Mouse (Mus musculus) liver, embryonic 12.5 days (tissue): Measurements from ENCODE around the gene Ppp3ca. TPM values are rescaled to one million over a fixed set of nuclear protein-coding genes. Genes with fewer than 3 reads are reported as not detected.

Experiments
- ATAC-seq: fragments of 200-750 bp; cut with Nextera tagmentation; 2 replicates; pipeline ENCODE4 v1.8.0; 2017; ENCODE audit warnings: moderate number of reproducible peaks, mild to moderate bottlenecking, moderate library complexity
- H3K27ac ChIP-seq: fragments of 300-500 bp; sonication (generic); 2 replicates; pipeline ENCODE4 v1.5.1; 2016; ENCODE audit warnings: mild to moderate bottlenecking
- H3K27me3 ChIP-seq: fragments of 300-500 bp; sonication (generic); replicated peaks from 2 replicates; pipeline ENCODE4 v1.6.1; 2016; ENCODE audit warnings: mild to moderate bottlenecking, moderate library complexity
- H3K36me3 ChIP-seq: fragments of 300-500 bp; sonication (generic); 2 replicates; pipeline ENCODE4 v1.6.1; 2016; ENCODE audit warnings: mild to moderate bottlenecking, moderate library complexity
- H3K4me1 ChIP-seq: fragments of 300-500 bp; sonication (generic); 2 replicates; pipeline ENCODE4 v1.6.1; 2016
- H3K4me2 ChIP-seq: fragments of 300-500 bp; sonication (generic); 2 replicates; pipeline ENCODE4 v1.6.1; 2016; ENCODE audit warnings: mild to moderate bottlenecking, moderate library complexity
- H3K4me3 ChIP-seq: fragments of 300-500 bp; sonication (generic); 2 replicates; pipeline ENCODE4 v1.5.1; 2016; ENCODE audit warnings: mild to moderate bottlenecking, moderate library complexity
- H3K9ac ChIP-seq: fragments of 300-500 bp; sonication (generic); 2 replicates; pipeline ENCODE4 v1.6.1; 2016; ENCODE audit warnings: mild to moderate bottlenecking, moderate library complexity
- H3K9me3 ChIP-seq: fragments of 300-500 bp; sonication (generic); replicated peaks from 2 replicates; pipeline ENCODE4 v1.6.1; 2016; ENCODE audit warnings: mild to moderate bottlenecking, moderate library complexity
- WGBS: fragments of 180-500 bp; shearing (Covaris S2); methylation state at CpG from one replicate; pipeline ENCODE4 v1.1.7; 2016; ENCODE audit not compliant: insufficient replicate concordance; 5-methylcytosine and 5-hydroxymethylcytosine counted together
- polyA plus RNA-seq: library from polyadenylated mRNA; unstranded; fragments of >200 nt; fragmentation: Nextera tagmentation; extraction: Ambion mirVana; gene quantifications from 2 replicates; pipeline ENCODE4 v1.2.1, GENCODE M21; 2016

Ppp3ca gene
- polyA plus RNA-seq, 1 experiment from 2014 or later: 25.3 TPM

DNA sequence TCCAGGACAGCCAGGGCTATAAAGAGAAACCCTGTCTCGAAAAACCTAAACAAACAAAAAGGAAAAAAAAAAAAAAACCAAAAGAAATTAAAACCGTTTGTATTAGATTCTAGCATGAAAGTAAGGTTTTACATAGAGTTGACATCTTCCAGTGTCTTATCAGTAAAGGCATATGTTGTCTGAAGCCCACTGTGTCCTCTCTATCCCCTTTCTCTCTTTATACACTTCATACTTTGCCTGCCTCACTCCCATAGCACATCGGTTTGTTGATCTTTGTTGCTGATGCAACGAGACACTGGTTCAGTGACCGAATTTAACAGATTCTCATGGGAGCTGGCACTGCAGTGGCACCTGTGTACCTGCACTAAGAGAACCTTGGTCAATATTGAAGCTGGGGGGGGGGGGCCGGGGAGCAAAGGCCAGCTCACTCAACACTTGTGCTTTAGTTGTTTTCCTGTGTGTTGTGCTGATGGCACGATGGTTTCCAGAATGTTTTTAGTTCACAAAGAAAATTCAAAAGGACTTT is 66.9 kb downstream of the Ppp3ca start:
- Histone ChIP-seq H3K4me2 (no peak overlapping the region), H3K4me1 (peaks cover 13% of the 10 kb centered on the region; the same call in 1 of the 2 replicates), H3K9me3 (no peaks in the 10 kb centered on the region), H3K9ac (no peak overlapping the region), H3K27me3 (no peaks in the 10 kb centered on the region), H3K4me3 (no peak overlapping the region), H3K36me3 (no peaks in the 10 kb centered on the region), H3K27ac (no peak overlapping the region)
- ATAC-seq: 0 out of 2 replicates have a peak, but pooled peaks have one; percentile 18
- 45% methylated on average over 7 of the region's 7 CpGs for WGBS

- no peak for ATAC-seq
- H3K27ac ChIP-seq: no peak overlapping the region
- H3K4me2 ChIP-seq: no peak overlapping the region
- H3K9me3 ChIP-seq: no peaks in the 10 kb centered on the region
- H3K4me3 ChIP-seq: no peak overlapping the region
- WGBS: 74% methylated on average over 1 of the region's 1 CpGs
- no peaks in the 10 kb centered on the region for H3K36me3 ChIP-seq
- peaks cover 25% of the 10 kb centered on the region for H3K4me1 ChIP-seq
- H3K9ac ChIP-seq: no peak overlapping the region
- no peaks in the 10 kb centered on the region for H3K27me3 ChIP-seq
Observed at GRCm38 (mm10) chr3:136738474-136738873, 68.5 kb downstream of the Ppp3ca start.

- Histone ChIP-seq H3K27ac (no peak overlapping the region), H3K4me1 (peaks cover 25% of the 10 kb centered on the region), H3K9me3 (no peaks in the 10 kb centered on the region), H3K27me3 (no peaks in the 10 kb centered on the region), H3K9ac (no peak overlapping the region), H3K4me3 (no peak overlapping the region), H3K36me3 (no peaks in the 10 kb centered on the region), H3K4me2 (no peak overlapping the region)
- 79% methylated on average over 5 of the region's 5 CpGs for WGBS
- no peak for ATAC-seq
Observed at GRCm38 (mm10) chr3:136738914-136739313, 69.0 kb downstream of the Ppp3ca start.

- Histone ChIP-seq H3K4me2 (no peak overlapping the region), H3K27me3 (no peaks in the 10 kb centered on the region), H3K27ac (no peak overlapping the region), H3K4me1 (peaks cover 31% of the 10 kb centered on the region), H3K4me3 (no peak overlapping the region), H3K36me3 (no peaks in the 10 kb centered on the region), H3K9ac (no peak overlapping the region), H3K9me3 (no peaks in the 10 kb centered on the region)
- ATAC-seq: no peak
- whole genome bisulfite sequencing: 76% methylated on average over 5 of the region's 5 CpGs
Observed at GRCm38 (mm10) chr3:136741659-136742058, 71.7 kb downstream of the Ppp3ca start.

- H3K27ac ChIP-seq: no peak overlapping the region
- H3K4me2 ChIP-seq: no peak overlapping the region
- peaks cover 32% of the 10 kb centered on the region for H3K4me1 ChIP-seq
- ATAC-seq: no peak
- H3K9me3 ChIP-seq: no peaks in the 10 kb centered on the region
- no peaks in the 10 kb centered on the region for H3K36me3 ChIP-seq
- no peaks in the 10 kb centered on the region for H3K27me3 ChIP-seq
- 49% methylated on average over 9 of the region's 9 CpGs for WGBS
- no peak overlapping the region for H3K4me3 ChIP-seq
- no peak overlapping the region for H3K9ac ChIP-seq
Observed at GRCm38 (mm10) chr3:136742258-136743057, 72.5 kb downstream of the Ppp3ca start.

DNA sequence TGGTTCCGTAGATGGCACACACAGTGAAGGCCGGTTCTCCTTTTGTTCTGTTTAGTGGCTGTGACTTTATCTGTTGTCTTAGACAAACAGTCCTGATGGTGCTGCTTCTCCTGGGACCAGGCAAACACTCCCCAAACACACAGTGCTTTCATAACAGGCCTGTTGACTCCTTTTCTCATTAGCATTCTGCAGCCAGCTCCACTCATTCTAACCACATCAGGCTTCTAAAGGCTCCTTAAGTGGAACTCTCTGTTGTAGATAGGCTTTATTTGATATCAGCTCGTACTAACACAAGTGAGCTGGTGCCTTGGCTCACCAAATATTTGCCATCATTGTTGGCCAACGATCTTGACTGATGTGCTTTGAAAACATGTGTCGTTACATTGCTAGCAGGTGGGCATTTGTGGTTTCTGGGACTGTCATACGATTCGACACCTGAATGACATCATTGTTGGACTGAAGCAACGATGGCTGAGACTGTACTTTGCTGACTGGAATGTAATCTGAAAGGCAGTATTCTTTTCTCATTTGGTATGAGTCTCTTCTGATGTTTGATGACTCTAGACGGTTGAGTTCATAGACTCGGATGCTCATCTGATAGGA is 74.5 kb downstream of the Ppp3ca start:
- peaks cover 32% of the 10 kb centered on the region for H3K4me1 ChIP-seq
- no peak overlapping the region for H3K4me3 ChIP-seq
- H3K9ac ChIP-seq: no peak overlapping the region
- no peaks in the 10 kb centered on the region for H3K27me3 ChIP-seq
- no peaks in the 10 kb centered on the region for H3K36me3 ChIP-seq
- no peak for ATAC-seq
- no peak overlapping the region for H3K27ac ChIP-seq
- H3K9me3 ChIP-seq: no peaks in the 10 kb centered on the region
- WGBS: 66% methylated on average over 10 of the region's 10 CpGs
- no peak overlapping the region for H3K4me2 ChIP-seq

DNA sequence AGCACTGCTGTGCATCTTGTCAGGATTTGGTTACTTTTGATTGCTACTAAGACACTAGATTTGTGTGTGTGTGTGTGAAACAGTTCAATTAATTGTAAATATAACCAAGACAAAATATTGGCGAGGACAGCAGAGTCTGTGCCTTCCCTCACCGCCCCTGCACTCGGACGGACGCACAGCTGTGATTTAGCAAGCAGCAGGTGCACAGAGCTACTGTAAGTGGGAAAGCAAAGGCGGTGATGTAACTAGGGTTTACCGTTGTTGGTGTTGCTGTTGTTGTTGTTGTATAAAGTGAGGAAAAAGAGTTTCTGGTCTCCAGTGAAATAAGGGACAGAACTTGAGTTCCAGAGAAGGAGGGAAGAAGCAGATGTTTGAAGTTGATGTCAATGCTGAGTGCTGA is 75.5 kb downstream of the Ppp3ca start:
- 71% methylated on average over 7 of the region's 7 CpGs for WGBS
- Histone ChIP-seq H3K27me3 (no peaks in the 10 kb centered on the region), H3K4me1 (peaks cover 32% of the 10 kb centered on the region), H3K36me3 (no peaks in the 10 kb centered on the region), H3K4me3 (no peak overlapping the region), H3K9me3 (no peaks in the 10 kb centered on the region), H3K9ac (no peak overlapping the region), H3K27ac (no peak overlapping the region), H3K4me2 (no peak overlapping the region)
- ATAC-seq: no peak

DNA sequence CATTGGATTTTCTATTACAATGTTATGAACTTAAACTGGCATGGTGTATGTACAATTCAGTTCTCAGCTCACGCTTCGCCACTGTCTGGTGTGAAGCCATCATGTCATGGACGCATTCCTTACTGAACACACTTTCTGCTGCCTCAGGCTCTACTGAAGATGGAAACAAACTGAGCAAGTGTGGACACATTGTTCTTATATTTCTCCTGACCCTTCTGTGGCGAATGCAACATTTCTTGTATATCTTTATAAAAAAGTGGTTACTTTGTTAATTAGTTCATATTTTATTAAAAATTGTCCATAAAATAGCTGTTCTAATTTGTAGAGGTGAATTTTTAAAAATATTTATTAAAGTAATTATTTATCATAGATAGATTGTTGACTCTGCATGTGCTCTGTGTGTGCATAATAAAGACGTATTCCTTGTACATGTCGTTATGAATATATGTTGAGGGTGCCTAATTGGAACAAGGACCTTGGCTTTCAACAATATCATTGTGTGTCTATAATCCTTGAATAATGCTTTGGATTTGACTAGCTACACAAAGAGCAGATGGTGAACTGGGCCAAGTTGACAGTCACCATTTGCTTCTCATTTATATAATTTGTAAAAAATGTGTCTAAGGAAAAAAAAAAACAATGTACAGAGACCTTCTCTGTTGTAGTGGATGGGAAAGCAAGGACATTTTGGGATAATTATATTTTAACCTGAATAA is 79.0 kb downstream of the Ppp3ca start:
- Histone ChIP-seq H3K27me3 (no peaks in the 10 kb centered on the region), H3K4me1 (peaks cover 15% of the 10 kb centered on the region), H3K9ac (no peak overlapping the region), H3K36me3 (no peaks in the 10 kb centered on the region), H3K27ac (no peak overlapping the region), H3K4me2 (no peak overlapping the region), H3K9me3 (no peaks in the 10 kb centered on the region), H3K4me3 (no peak overlapping the region)
- ATAC-seq: no peak
- 80% methylated on average over 6 of the region's 6 CpGs for whole genome bisulfite sequencing

- H3K4me2 ChIP-seq: no peak overlapping the region
- H3K9me3 ChIP-seq: no peaks in the 10 kb centered on the region
- H3K4me3 ChIP-seq: no peak overlapping the region
- peaks cover 15% of the 10 kb centered on the region for H3K4me1 ChIP-seq
- no peak overlapping the region for H3K9ac ChIP-seq
- no peaks in the 10 kb centered on the region for H3K27me3 ChIP-seq
- H3K27ac ChIP-seq: no peak overlapping the region
- no peaks in the 10 kb centered on the region for H3K36me3 ChIP-seq
- no peak for ATAC-seq
Observed at GRCm38 (mm10) chr3:136749477-136749797, 79.5 kb downstream of the Ppp3ca start.

DNA sequence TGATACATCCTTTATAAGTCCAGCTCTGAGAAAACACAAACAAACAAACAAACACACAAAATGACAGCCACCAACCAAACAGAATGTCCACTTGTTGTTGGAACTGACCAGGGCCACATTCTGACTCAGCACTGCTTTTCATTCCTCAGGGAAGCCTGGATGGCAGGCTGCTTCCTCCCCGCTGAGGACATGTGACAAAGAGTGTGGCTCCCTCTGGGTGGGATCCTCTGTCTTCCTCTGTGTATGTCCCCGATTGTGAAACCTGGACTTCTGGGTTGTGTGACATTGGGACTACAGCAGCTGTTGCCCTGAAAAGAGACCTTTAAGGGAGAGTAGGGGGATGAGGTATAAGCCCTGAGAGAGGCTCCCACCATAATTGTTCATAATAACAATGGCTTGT is 80.0 kb downstream of the Ppp3ca start:
- H3K9me3 ChIP-seq: no peaks in the 10 kb centered on the region
- no peak overlapping the region for H3K4me2 ChIP-seq
- H3K36me3 ChIP-seq: no peaks in the 10 kb centered on the region
- H3K9ac ChIP-seq: no peak overlapping the region
- no peak overlapping the region for H3K27ac ChIP-seq
- ATAC-seq: no peak
- H3K4me3 ChIP-seq: no peak overlapping the region
- H3K27me3 ChIP-seq: no peaks in the 10 kb centered on the region
- 48% methylated on average over 2 of the region's 2 CpGs for WGBS
- H3K4me1 ChIP-seq: peaks cover 15% of the 10 kb centered on the region

DNA sequence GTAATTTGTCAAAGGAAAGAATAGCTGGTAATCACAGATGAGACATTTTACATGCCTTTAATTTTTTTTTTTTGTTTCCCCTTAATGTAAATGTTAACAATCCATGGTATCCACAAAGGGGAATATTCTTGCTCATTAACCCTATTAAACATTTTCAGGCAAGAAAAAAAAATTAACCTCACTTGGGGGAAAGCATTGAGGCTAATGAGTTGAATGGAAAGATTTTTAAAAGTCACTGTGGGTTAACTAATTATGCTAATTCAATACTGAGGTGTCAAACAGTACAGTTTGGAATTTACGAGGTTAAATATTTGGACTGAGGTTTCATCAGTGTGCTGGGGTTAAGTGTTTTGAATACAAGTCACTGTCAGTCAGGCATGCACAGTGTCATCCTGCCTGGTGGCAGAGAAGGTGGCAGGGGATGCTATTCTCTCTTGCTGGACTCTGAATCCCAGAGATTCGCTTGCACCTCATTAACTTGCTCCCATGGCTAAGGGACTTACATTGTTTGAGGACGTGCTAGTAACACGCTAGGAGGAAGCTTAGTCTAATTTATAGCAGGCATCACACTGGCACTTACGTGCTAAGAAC is 82.3 kb downstream of the Ppp3ca start:
- Histone ChIP-seq H3K9me3 (no peaks in the 10 kb centered on the region), H3K9ac (no peak overlapping the region), H3K4me3 (no peak overlapping the region), H3K27ac (no peak overlapping the region), H3K4me1 (0 out of 2 replicates have a peak, but pooled peaks cover under 1% of the 10 kb centered on the region), H3K27me3 (no peaks in the 10 kb centered on the region), H3K36me3 (no peaks in the 10 kb centered on the region), H3K4me2 (no peak overlapping the region)
- 76% methylated on average over 5 of the region's 5 CpGs for WGBS
- ATAC-seq: no peak

GRCm38 (mm10) chr3:136756137-136756536 is 86.2 kb downstream of the Ppp3ca start:
- Histone ChIP-seq H3K9ac (no peak overlapping the region), H3K27me3 (no peaks in the 10 kb centered on the region), H3K4me1 (peaks cover 8% of the 10 kb centered on the region), H3K4me2 (no peak overlapping the region), H3K27ac (no peak overlapping the region), H3K36me3 (no peaks in the 10 kb centered on the region), H3K4me3 (no peak overlapping the region), H3K9me3 (no peaks in the 10 kb centered on the region)
- 51% methylated on average over 6 of the region's 6 CpGs for WGBS
- no peak for ATAC-seq
